Mouse (Mus musculus): ENCODE data around the gene Six3. TPM values are rescaled to one million over a fixed set of nuclear protein-coding genes. Genes with fewer than 3 reads are reported as not detected.
A peak's percentile ranks its signal among the peaks of the same experiment; 100 is the strongest.

Six3 gene
- polyA plus RNA-seq, 1 experiment from 2014 or later: not detected

DNA sequence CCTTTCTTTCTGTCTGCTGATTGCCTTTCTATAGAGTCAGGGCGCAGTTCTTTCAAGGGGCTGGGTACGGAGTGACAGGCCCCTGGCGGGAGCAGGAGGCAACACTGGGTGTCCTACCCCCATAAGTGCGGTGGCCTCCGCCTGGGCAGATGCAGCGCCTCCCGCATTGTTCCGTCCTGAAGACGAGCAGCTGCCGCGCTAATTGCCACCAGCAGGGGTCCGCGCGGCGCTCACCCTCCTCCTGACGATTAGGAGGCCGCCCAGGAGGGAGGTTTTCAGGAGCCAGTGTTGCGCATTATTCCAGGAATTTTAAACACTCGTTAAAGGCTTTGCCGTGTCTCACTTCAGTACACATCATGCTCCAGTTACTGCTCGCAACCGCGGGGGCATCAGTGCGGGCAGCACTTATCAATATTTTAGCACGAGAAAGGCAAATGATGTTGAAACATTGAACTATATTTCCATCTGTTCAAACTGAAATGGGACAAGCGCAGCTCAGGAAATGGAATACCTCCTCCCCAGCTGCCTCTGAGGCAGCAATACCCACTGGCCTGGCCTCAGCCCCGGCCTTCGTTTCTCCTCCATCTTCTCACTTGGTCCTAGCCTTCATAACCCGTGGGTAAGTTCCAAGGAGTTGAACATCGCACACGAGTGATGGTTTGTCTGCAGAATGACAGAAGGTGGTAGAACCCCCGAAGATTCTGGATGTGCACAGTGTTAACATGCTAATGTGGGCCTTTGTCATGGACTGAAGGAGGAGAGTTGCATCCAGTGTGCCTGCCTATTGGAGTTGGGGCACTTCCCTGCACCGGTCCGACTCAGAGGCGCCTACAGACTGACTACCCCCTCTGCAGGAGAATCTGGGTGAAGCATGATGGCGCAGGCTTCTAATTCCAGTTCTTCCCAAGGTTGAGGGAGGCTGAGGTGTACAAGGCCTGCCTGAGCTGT, 32.6 kb downstream of the Six3 start:
- Histone ChIP-seq H3K27me3 (ENCODE audit: low read depth, poor library complexity, severe bottlenecking) (peaks cover 90% of the 10 kb centered on the region), H3K9me3 (replicated peaks) (no peaks in the 10 kb centered on the region), H3K4me1 (peaks cover 14% of the 10 kb centered on the region), H3K4me3 (peak overlapping the region; percentile 44), H3K36me3 (no peaks in the 10 kb centered on the region), H3K27ac (no peak overlapping the region; the same call in 1 of the 2 replicates)
- DNase-seq (ENCODE audit: low spot score): peak; percentile 76
- WGBS: 1% methylated on average over 36 of the region's 36 CpGs

DNA sequence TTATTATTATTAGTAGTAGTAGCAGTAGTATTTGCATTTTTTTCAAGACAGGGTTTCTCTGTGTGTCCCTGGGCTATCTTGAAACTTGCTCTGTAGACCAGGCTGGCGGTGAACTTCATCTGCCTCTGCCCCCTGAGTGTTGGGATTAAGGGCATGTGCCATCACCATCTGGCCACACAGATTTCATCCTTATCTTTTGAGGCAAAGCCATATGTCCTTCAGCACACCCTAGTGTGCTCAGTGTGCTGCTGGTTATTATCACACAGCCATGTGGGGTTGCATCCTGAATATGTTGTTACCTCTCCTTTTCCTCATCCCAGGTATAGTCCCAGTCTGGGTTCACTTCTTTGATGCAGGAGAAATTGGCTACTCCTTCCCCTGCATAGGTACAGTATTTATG, 46.6 kb downstream of the Six3 start:
- peaks cover 8% of the 10 kb centered on the region for H3K4me1 ChIP-seq
- no peaks in the 10 kb centered on the region for H3K9me3 ChIP-seq (replicated peaks)
- no peak for DNase-seq (ENCODE audit: low spot score)
- peaks cover 59% of the 10 kb centered on the region for H3K27me3 ChIP-seq (ENCODE audit: low read depth, poor library complexity, severe bottlenecking)
- H3K36me3 ChIP-seq: no peaks in the 10 kb centered on the region
- H3K4me3 ChIP-seq: no peak overlapping the region
- WGBS: 81% methylated on average over 1 of the region's 1 CpGs
- no peak overlapping the region for H3K27ac ChIP-seq

DNA sequence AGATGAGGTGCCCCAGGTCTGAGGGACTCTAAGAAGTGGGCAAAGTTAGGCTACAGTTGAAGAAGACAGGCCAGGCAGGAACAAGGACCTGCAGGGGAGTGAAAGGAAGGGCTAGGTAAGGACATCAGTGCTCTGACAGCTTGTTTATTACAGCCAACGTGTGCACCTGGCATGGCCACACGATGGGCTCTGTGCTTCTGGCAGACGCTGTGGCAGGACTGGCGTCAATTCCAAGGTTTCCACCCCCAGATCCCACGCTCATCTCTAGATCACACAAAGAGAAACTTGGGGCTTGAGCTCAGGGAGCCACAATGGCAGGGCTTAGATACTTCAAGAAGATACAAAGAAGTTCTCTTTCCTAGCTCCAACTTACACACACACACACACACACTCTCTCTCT, 48.1 kb downstream of the Six3 start:
- peaks cover 12% of the 10 kb centered on the region for H3K4me1 ChIP-seq
- no peak overlapping the region for H3K4me3 ChIP-seq
- H3K27ac ChIP-seq: no peak overlapping the region
- DNase-seq (ENCODE audit: low spot score): no peak
- no peaks in the 10 kb centered on the region for H3K36me3 ChIP-seq
- peaks cover 73% of the 10 kb centered on the region for H3K27me3 ChIP-seq (ENCODE audit: low read depth, poor library complexity, severe bottlenecking)
- WGBS: 70% methylated on average over 5 of the region's 5 CpGs
- no peaks in the 10 kb centered on the region for H3K9me3 ChIP-seq (replicated peaks)

DNA sequence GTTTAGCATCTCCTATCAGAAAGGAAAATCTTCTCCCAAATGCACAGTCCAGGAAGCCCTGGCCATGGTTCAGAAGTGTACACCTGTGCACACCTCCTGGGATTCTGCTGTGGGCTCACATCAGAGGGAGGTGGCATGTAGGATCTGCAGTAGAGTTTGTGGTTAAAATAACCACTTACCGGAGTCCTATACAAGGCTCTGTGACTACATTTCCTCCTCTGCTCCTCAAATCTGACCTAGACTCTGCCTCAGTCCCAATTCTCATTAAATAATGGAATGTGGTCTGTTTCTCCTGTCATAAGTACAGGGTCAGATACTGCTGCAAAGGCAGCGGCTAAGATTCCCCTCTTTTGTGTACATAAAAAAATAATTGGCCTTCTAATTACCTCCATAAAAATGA, 50.8 kb downstream of the Six3 start:
- peaks cover 12% of the 10 kb centered on the region for H3K4me1 ChIP-seq
- no peaks in the 10 kb centered on the region for H3K9me3 ChIP-seq (replicated peaks)
- WGBS: 30% methylated on average over 2 of the region's 2 CpGs
- H3K27me3 ChIP-seq (ENCODE audit: low read depth, poor library complexity, severe bottlenecking): peaks cover 93% of the 10 kb centered on the region
- no peak overlapping the region for H3K27ac ChIP-seq
- no peak overlapping the region for H3K4me3 ChIP-seq
- no peaks in the 10 kb centered on the region for H3K36me3 ChIP-seq
- DNase-seq (ENCODE audit: low spot score): no peak

DNA sequence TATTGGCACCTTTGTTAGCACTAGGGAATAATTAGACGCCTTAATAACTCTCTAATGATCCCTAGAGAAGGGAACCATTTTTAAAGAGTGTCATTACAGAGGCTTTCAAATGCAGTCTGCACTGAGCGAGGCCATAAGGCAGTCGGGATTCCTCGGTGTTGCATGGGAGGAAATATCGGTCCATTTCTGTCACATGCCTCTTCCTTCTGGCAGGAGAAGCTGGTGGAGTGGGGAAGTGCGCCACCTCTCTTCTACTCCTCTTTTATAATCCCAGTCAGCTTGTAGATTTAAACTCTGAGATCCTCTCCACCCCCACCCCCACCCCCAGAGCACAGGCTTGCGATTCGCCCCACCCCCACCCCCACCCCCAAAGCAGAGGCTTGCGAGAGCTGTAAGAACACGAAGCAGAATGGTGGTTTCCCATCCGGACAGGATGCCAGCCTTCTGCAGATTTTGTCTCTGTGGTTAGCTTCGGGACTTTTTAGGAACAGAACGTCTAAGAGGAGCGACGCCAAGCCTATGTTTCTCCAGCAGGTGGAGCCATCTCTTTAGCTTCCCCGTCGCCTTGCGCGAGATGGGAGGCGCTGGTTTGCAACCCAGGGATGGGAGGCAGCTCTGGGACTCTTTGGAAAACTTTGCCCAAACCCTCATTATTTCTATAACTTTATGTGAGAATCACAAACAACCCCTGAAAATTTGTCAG, 51.4 kb downstream of the Six3 start:
- WGBS: 2% methylated on average over 20 of the region's 20 CpGs
- Histone ChIP-seq H3K4me1 (peaks cover 12% of the 10 kb centered on the region), H3K27me3 (ENCODE audit: low read depth, poor library complexity, severe bottlenecking) (peaks cover 93% of the 10 kb centered on the region), H3K4me3 (peak overlapping the region; percentile 43), H3K36me3 (no peaks in the 10 kb centered on the region), H3K9me3 (replicated peaks) (no peaks in the 10 kb centered on the region), H3K27ac (no peak overlapping the region)
- DNase-seq (ENCODE audit: low spot score): peak; percentile 82

Other genes with a start within 250 kb of the Six3 start
- 0.87 and 2.7 TPM in 2 replicates for gene Six2, start 74.7 kb downstream of the Six3 start, polyA plus RNA-seq (2016; fragmentation: Nextera tagmentation; extraction: Ambion mirVana)

All from limb, embryonic 10.5 days (tissue).